Mouse (Mus musculus): ENCODE results near the gene Gstp1. TPM values are rescaled to one million over a fixed set of nuclear protein-coding genes. Genes with fewer than 3 reads are reported as not detected.

Gstp1 gene
- total RNA-seq, 4 experiments from 2014 or later: 411 to 453 (median 419) TPM

GRCm38 (mm10) chr19:4001752-4002151, 36.0 kb downstream of the Gstp1 start:
- no peak for DNase-seq (ENCODE audit: low spot score in 2 of 2)

- no peak for DNase-seq (ENCODE audit: low spot score in 2 of 2)
Measured at GRCm38 (mm10) chr19:4000949-4001525, 36.7 kb downstream of the Gstp1 start.

GRCm38 (mm10) chr19:4000119-4000900, 37.5 kb downstream of the Gstp1 start, which contains the start of the genes Nudt8 and Gm49405:
Nudt8 (plus strand) TSS chr19:4000580.
Gm49405 (plus strand) TSS chr19:4000626.
- DNase-seq (ENCODE audit: low spot score in 2 of 2): peak; percentile 95 to 97

- no peak for DNase-seq (ENCODE audit: low spot score in 2 of 2)
Measured at GRCm38 (mm10) chr19:3999121-3999730, 38.6 kb downstream of the Gstp1 start.

GRCm38 (mm10) chr19:3998335-3998734, 39.5 kb downstream of the Gstp1 start:
- DNase-seq (ENCODE audit: low spot score in 2 of 2): no peak

GRCm38 (mm10) chr19:3997231-3997630, 40.6 kb downstream of the Gstp1 start:
- DNase-seq (ENCODE audit: low spot score in 2 of 2): no peak

- no peak for DNase-seq (ENCODE audit: low spot score in 2 of 2)
Measured at GRCm38 (mm10) chr19:3996747-3997146, 41.0 kb downstream of the Gstp1 start.

- DNase-seq (ENCODE audit: low spot score in 2 of 2): no peak
Measured at GRCm38 (mm10) chr19:3996106-3996505, 41.7 kb downstream of the Gstp1 start.

GRCm38 (mm10) chr19:3995505-3995904, 42.3 kb downstream of the Gstp1 start:
- DNase-seq (ENCODE audit: low spot score in 2 of 2): no peak

GRCm38 (mm10) chr19:3994932-3995331, 42.9 kb downstream of the Gstp1 start:
- DNase-seq (ENCODE audit: low spot score in 2 of 2): no peak

- DNase-seq (ENCODE audit: low spot score in 2 of 2): no peak
Measured at GRCm38 (mm10) chr19:3992416-3992815, 45.4 kb downstream of the Gstp1 start, which contains the start of gene Tbx10. Tbx10 (plus strand) TSS chr19:3992752.

- no peak for DNase-seq (ENCODE audit: low spot score in 2 of 2)
Measured at GRCm38 (mm10) chr19:3991966-3992365, 45.8 kb downstream of the Gstp1 start.

GRCm38 (mm10) chr19:3991562-3991961, 46.2 kb downstream of the Gstp1 start:
- no peak for DNase-seq (ENCODE audit: low spot score in 2 of 2)

- peak in 1 of 2 experiments; percentile 48 for DNase-seq (ENCODE audit: low spot score in 2 of 2)
Measured at GRCm38 (mm10) chr19:3990804-3991203, 47.0 kb downstream of the Gstp1 start.

- no peak for DNase-seq (ENCODE audit: low spot score in 2 of 2)
Measured at GRCm38 (mm10) chr19:3988750-3989149, 49.0 kb downstream of the Gstp1 start.

GRCm38 (mm10) chr19:3988066-3988465, 49.7 kb downstream of the Gstp1 start:
- DNase-seq (ENCODE audit: low spot score in 2 of 2): no peak

GRCm38 (mm10) chr19:3986334-3986733, 51.5 kb downstream of the Gstp1 start, which contains the start of gene Acy3:
Acy3 (plus strand) TSS chr19:3986570.
- DNase-seq (ENCODE audit: low spot score in 2 of 2): peak; percentile 68 to 79

Other genes starting within 250 kb of the Gstp1 start
- gene Chka, start 186.2 kb downstream of the Gstp1 start, total RNA-seq (2022): 1 to 10 TPM in 3 of 4 experiments, under 1 TPM in 1; 0.97 to 1.6 (median 1.2) TPM
- 1 to 10 TPM; 2.2 to 5.1 (median 3.0) TPM for gene Tcirg1, start 130.9 kb downstream of the Gstp1 start, total RNA-seq (2022)
- gene Ndufs8, start 125.2 kb downstream of the Gstp1 start, total RNA-seq (2022): 100 to 1,000 TPM; 222 to 255 (median 235) TPM
- 1 to 10 TPM; 1.0 to 2.6 (median 1.3) TPM for gene Aldh3b1, start 108.2 kb downstream of the Gstp1 start, total RNA-seq (2022)
- gene Unc93b1, start 102.8 kb downstream of the Gstp1 start, total RNA-seq (2022): 1 to 10 TPM; 3.2 to 4.5 (median 3.5) TPM
- gene Aldh3b3, start 79.3 kb downstream of the Gstp1 start, total RNA-seq (2022): not detected
- gene Aldh3b2, start 65.7 kb downstream of the Gstp1 start, total RNA-seq (2022): under 1 TPM in 3 of 4 experiments, not detected in 1; 0.19 to 0.62 (median 0.52) TPM
- 1 to 10 TPM; 1.1 to 1.7 (median 1.5) TPM for gene Acy3, start 51.4 kb downstream of the Gstp1 start, total RNA-seq (2022)
- gene Tbx10, start 45.2 kb downstream of the Gstp1 start, total RNA-seq (2022): under 1 TPM in 1 of 4 experiments, not detected in 3; 0.16 TPM
- 10 to 100 TPM; 19.0 to 24.8 (median 22.8) TPM for gene Nudt8, start 37.4 kb downstream of the Gstp1 start, total RNA-seq (2022)
- under 1 TPM; 0.12 to 0.39 (median 0.15) TPM for gene Gm49405, start 37.4 kb downstream of the Gstp1 start, total RNA-seq (2022)
- gene Doc2g, start 34.7 kb downstream of the Gstp1 start, total RNA-seq (2022): 1 to 10 TPM in 1 of 4 experiments, under 1 TPM in 3; 0.36 to 1.2 (median 0.73) TPM
- 100 to 1,000 TPM; 435 to 477 (median 462) TPM for gene Ndufv1, start 25.2 kb downstream of the Gstp1 start, total RNA-seq (2022)
- gene Gstp2, start 8.0 kb upstream of the Gstp1 start, total RNA-seq (2022): 100 to 1,000 TPM; 240 to 258 (median 250) TPM
- gene Gstp3, start 21.6 kb upstream of the Gstp1 start, total RNA-seq (2022): not detected
- not detected for gene Cabp2, start 43.6 kb upstream of the Gstp1 start, total RNA-seq (2022)
- gene Cdk2ap2, start 59.2 kb upstream of the Gstp1 start, total RNA-seq (2022): 10 to 100 TPM; 14.0 to 20.3 (median 18.0) TPM
- 1 to 10 TPM; 1.1 to 3.3 (median 2.4) TPM for gene Pitpnm1, start 62.0 kb upstream of the Gstp1 start, total RNA-seq (2022)
- 10 to 100 TPM; 85.7 to 96.3 (median 90.3) TPM for gene Aip, start 87.9 kb upstream of the Gstp1 start, total RNA-seq (2022)
- gene Gpr152, start 101.8 kb upstream of the Gstp1 start, total RNA-seq (2022): not detected
- not detected for gene Cabp4, start 106.0 kb upstream of the Gstp1 start, total RNA-seq (2022)
- 10 to 100 TPM; 10.4 to 13.2 (median 11.6) TPM for gene Coro1b, start 110.6 kb upstream of the Gstp1 start, total RNA-seq (2022)
- gene Ptprcap, start 115.6 kb upstream of the Gstp1 start, total RNA-seq (2022): under 1 TPM in 2 of 4 experiments, not detected in 2; 0.27 to 0.38 TPM
- gene Rps6kb2, start 125.4 kb upstream of the Gstp1 start, total RNA-seq (2022): 10 to 100 TPM; 18.6 to 28.4 (median 25.7) TPM
- gene Carns1, start 137.5 kb upstream of the Gstp1 start, total RNA-seq (2022): 10 to 100 TPM; 23.8 to 33.0 (median 24.9) TPM
- gene Tbc1d10c, start 153.3 kb upstream of the Gstp1 start, total RNA-seq (2022): 1 to 10 TPM; 6.6 to 8.6 (median 7.9) TPM
- gene Ppp1ca, start 154.1 kb upstream of the Gstp1 start, total RNA-seq (2022): 100 to 1,000 TPM; 198 to 243 (median 235) TPM
- 1 to 10 TPM; 1.7 to 3.6 (median 2.3) TPM for gene Rad9a, start 163.7 kb upstream of the Gstp1 start, total RNA-seq (2022)
- gene Clcf1, start 176.3 kb upstream of the Gstp1 start, total RNA-seq (2022): under 1 TPM in 3 of 4 experiments, not detected in 1; 0.20 to 0.43 (median 0.22) TPM
- not detected for gene AC109138.7, start 176.4 kb upstream of the Gstp1 start, total RNA-seq (2022)
- 10 to 100 TPM; 13.1 to 19.4 (median 17.3) TPM for gene Pold4, start 193.9 kb upstream of the Gstp1 start, total RNA-seq (2022)
- 1 to 10 TPM; 2.3 to 5.8 (median 2.9) TPM for gene Ssh3, start 231.2 kb upstream of the Gstp1 start, total RNA-seq (2022)
- gene Ankrd13d, start 245.2 kb upstream of the Gstp1 start, total RNA-seq (2022): under 1 TPM in 1 of 4 experiments, not detected in 3; 0.63 TPM